Mouse (Mus musculus): ENCODE measurements around the gene BC016579.

DNA sequence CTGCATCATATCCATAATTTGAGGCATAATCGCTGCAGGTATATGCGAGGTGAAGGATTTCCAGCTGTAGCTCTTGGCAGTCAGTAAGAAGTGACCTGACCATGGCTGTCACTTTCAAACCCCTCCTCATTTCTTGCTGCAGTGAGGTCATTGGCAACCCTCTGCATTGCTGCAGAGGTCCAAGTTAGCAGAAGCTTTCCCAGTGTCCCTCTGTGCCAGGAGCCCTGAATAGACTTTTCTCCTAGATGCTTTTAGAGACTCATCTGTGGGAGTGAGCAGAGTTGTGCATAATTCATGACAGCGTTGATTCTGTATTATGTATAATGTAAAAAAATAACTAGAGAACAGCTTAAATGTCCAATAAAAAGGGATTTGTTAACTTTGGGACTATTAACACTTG lies 31.4 kb upstream of the BC016579 start:
- TF ChIP-seq CTCF (IDR thresholded peaks at IDR 0.05; ENCODE audit: low read depth) (no peak), EP300 (optimal IDR thresholded peaks at IDR 0.05) (no peak)
